Mouse (Mus musculus): Measurements from ENCODE around the gene Zfp658.

Gene Zfp658

GRCm38 (mm10) chr7:43580526-43580925 is 18.5 kb downstream of the Zfp658 start:
- no peak for DNase-seq (ENCODE audit: low read depth, low spot score)

GRCm38 (mm10) chr7:43584790-43585189 is 22.7 kb downstream of the Zfp658 start:
- DNase-seq (ENCODE audit: low read depth, low spot score): peak; percentile 38

GRCm38 (mm10) chr7:43601884-43602283 is 39.8 kb downstream of the Zfp658 start:
- DNase-seq (ENCODE audit: low read depth, low spot score): no peak

- DNase-seq (ENCODE audit: low read depth, low spot score): peak; percentile 29
Observed at GRCm38 (mm10) chr7:43606896-43607742, 45.1 kb downstream of the Zfp658 start, which contains the start of gene Zfp819. Gene Zfp819 (plus strand): TSS chr7:43607169.

GRCm38 (mm10) chr7:43607743-43608287 is 45.8 kb downstream of the Zfp658 start:
- no peak for DNase-seq (ENCODE audit: low read depth, low spot score)

- no peak for DNase-seq (ENCODE audit: low read depth, low spot score)
Observed at GRCm38 (mm10) chr7:43608316-43608824, 46.3 kb downstream of the Zfp658 start.

GRCm38 (mm10) chr7:43613816-43614551 is 51.9 kb downstream of the Zfp658 start:
- DNase-seq (ENCODE audit: low read depth, low spot score): no peak

GRCm38 (mm10) chr7:43622927-43623326 is 60.9 kb downstream of the Zfp658 start:
- no peak for DNase-seq (ENCODE audit: low read depth, low spot score)

- no peak for DNase-seq (ENCODE audit: low read depth, low spot score)
Observed at GRCm38 (mm10) chr7:43623819-43624218, 61.8 kb downstream of the Zfp658 start.
